Mouse (Mus musculus): ENCODE data around the gene Igdcc3. TPM values are rescaled to one million over a fixed set of nuclear protein-coding genes. Genes with fewer than 3 reads are reported as not detected.

The Igdcc3 gene
- polyA plus RNA-seq, 1 experiment from 2014 or later: 0.08 TPM

GRCm38 (mm10) chr9:65195982-65196737 is 55.2 kb downstream of the Igdcc3 start:
- peaks cover 94% of the 10 kb centered on the region for H3K4me1 ChIP-seq (replicated peaks)
- no peaks in the 10 kb centered on the region for H3K27me3 ChIP-seq
- peak overlapping the region; percentile 93 for H3K27ac ChIP-seq (replicated peaks)
- H3K9me3 ChIP-seq (replicated peaks): no peaks in the 10 kb centered on the region
- WGBS (ENCODE audit: insufficient replicate concordance): 1% methylated on average over 9 of the region's 9 CpGs
- H3K36me3 ChIP-seq (replicated peaks): no peaks in the 10 kb centered on the region
- ATAC-seq (ENCODE audit: insufficient read depth): peak; percentile 87
- H3K9ac ChIP-seq: peak overlapping the region; percentile 33
- peak overlapping the region; percentile 63 for H3K4me2 ChIP-seq
- no peak overlapping the region; the same call in 1 of the 2 replicates for H3K4me3 ChIP-seq (replicated peaks)

- H3K4me3 ChIP-seq (replicated peaks): no peak overlapping the region; the same call in 1 of the 2 replicates
- ATAC-seq (ENCODE audit: insufficient read depth): peak; percentile 64
- H3K27me3 ChIP-seq: no peaks in the 10 kb centered on the region
- H3K27ac ChIP-seq (replicated peaks): peak overlapping the region; percentile 93
- H3K4me1 ChIP-seq (replicated peaks): peaks cover 89% of the 10 kb centered on the region
- H3K4me2 ChIP-seq: peak overlapping the region; percentile 63
- no peaks in the 10 kb centered on the region for H3K9me3 ChIP-seq (replicated peaks)
- WGBS (ENCODE audit: insufficient replicate concordance): 10% methylated on average over 26 of the region's 26 CpGs
- no peaks in the 10 kb centered on the region for H3K36me3 ChIP-seq (replicated peaks)
- H3K9ac ChIP-seq: peak overlapping the region; percentile 33
These were observed 56.0 kb downstream of the Igdcc3 start for GRCm38 (mm10) chr9:65196738-65197569.

GRCm38 (mm10) chr9:65197826-65198225 is 56.8 kb downstream of the Igdcc3 start:
- Histone ChIP-seq H3K4me3 (replicated peaks) (peak overlapping the region; percentile 3; the same call in 1 of the 2 replicates), H3K27ac (replicated peaks) (peak overlapping the region; percentile 93), H3K4me1 (replicated peaks) (peaks cover 87% of the 10 kb centered on the region)

GRCm38 (mm10) chr9:65199723-65200122 is 58.7 kb downstream of the Igdcc3 start:
- Histone ChIP-seq H3K4me3 (replicated peaks) (no peak overlapping the region), H3K27ac (replicated peaks) (peak overlapping the region; percentile 93), H3K9me3 (replicated peaks) (no peaks in the 10 kb centered on the region), H3K4me1 (replicated peaks) (peaks cover 73% of the 10 kb centered on the region), H3K9ac (peak overlapping the region; percentile 25; the same call in 1 of the 2 replicates), H3K4me2 (no peak overlapping the region), H3K36me3 (replicated peaks) (no peaks in the 10 kb centered on the region), H3K27me3 (no peaks in the 10 kb centered on the region)
- 36% methylated on average over 7 of the region's 7 CpGs for WGBS (ENCODE audit: insufficient replicate concordance)
- ATAC-seq (ENCODE audit: insufficient read depth): no peak

More at GRCm38 (mm10) chr9:65197826-65198225, 56.8 kb downstream of the Igdcc3 start:
- peak overlapping the region; percentile 63 for H3K4me2 ChIP-seq
- no peaks in the 10 kb centered on the region for H3K27me3 ChIP-seq
- peak overlapping the region; percentile 30 for H3K9ac ChIP-seq
- ATAC-seq (ENCODE audit: insufficient read depth): 0 out of 2 replicates have a peak, but pooled peaks have one; percentile 14
- 54% methylated on average over 6 of the region's 6 CpGs for WGBS (ENCODE audit: insufficient replicate concordance)
- no peaks in the 10 kb centered on the region for H3K36me3 ChIP-seq (replicated peaks)
- H3K9me3 ChIP-seq (replicated peaks): no peaks in the 10 kb centered on the region

- Histone ChIP-seq H3K9me3 (replicated peaks) (no peaks in the 10 kb centered on the region), H3K27me3 (no peaks in the 10 kb centered on the region), H3K4me3 (replicated peaks) (no peak overlapping the region), H3K36me3 (replicated peaks) (no peaks in the 10 kb centered on the region), H3K9ac (0 out of 2 replicates have a peak overlapping the region, but pooled peaks have one; percentile 50), H3K4me1 (replicated peaks) (peaks cover 72% of the 10 kb centered on the region), H3K4me2 (no peak overlapping the region), H3K27ac (replicated peaks) (peak overlapping the region; percentile 93)
- no peak for ATAC-seq (ENCODE audit: insufficient read depth)
- WGBS (ENCODE audit: insufficient replicate concordance): 66% methylated on average over 1 of the region's 1 CpGs
These were observed 59.6 kb downstream of the Igdcc3 start for GRCm38 (mm10) chr9:65200606-65201005.

GRCm38 (mm10) chr9:65201021-65201380 is 60.0 kb downstream of the Igdcc3 start:
- H3K36me3 ChIP-seq (replicated peaks): no peaks in the 10 kb centered on the region
- no peak for ATAC-seq (ENCODE audit: insufficient read depth)
- no peaks in the 10 kb centered on the region for H3K9me3 ChIP-seq (replicated peaks)
- H3K4me2 ChIP-seq: peak overlapping the region; percentile 5; the same call in 1 of the 2 replicates
- H3K27ac ChIP-seq (replicated peaks): peak overlapping the region; percentile 93
- H3K4me3 ChIP-seq (replicated peaks): no peak overlapping the region
- H3K4me1 ChIP-seq (replicated peaks): peaks cover 69% of the 10 kb centered on the region
- H3K27me3 ChIP-seq: no peaks in the 10 kb centered on the region
- peak overlapping the region; percentile 50 for H3K9ac ChIP-seq
- WGBS (ENCODE audit: insufficient replicate concordance): 13% methylated on average over 3 of the region's 3 CpGs

GRCm38 (mm10) chr9:65201381-65202164 is 60.6 kb downstream of the Igdcc3 start:
- H3K27ac ChIP-seq (replicated peaks): peak overlapping the region; percentile 93
- H3K4me3 ChIP-seq (replicated peaks): peak overlapping the region; percentile 62
- H3K4me2 ChIP-seq: peak overlapping the region; percentile 83
- no peaks in the 10 kb centered on the region for H3K36me3 ChIP-seq (replicated peaks)
- no peaks in the 10 kb centered on the region for H3K27me3 ChIP-seq
- peak; percentile 83 for ATAC-seq (ENCODE audit: insufficient read depth)
- H3K9me3 ChIP-seq (replicated peaks): no peaks in the 10 kb centered on the region
- H3K4me1 ChIP-seq (replicated peaks): peaks cover 65% of the 10 kb centered on the region
- H3K9ac ChIP-seq: peak overlapping the region; percentile 68
- WGBS (ENCODE audit: insufficient replicate concordance): under 1% methylated on average over 18 of the region's 18 CpGs

- H3K4me2 ChIP-seq: peak overlapping the region; percentile 83
- H3K4me1 ChIP-seq (replicated peaks): peaks cover 62% of the 10 kb centered on the region
- no peaks in the 10 kb centered on the region for H3K27me3 ChIP-seq
- peak overlapping the region; percentile 62 for H3K4me3 ChIP-seq (replicated peaks)
- ATAC-seq (ENCODE audit: insufficient read depth): 0 out of 2 replicates have a peak, but pooled peaks have one; percentile 4
- WGBS (ENCODE audit: insufficient replicate concordance): 19% methylated on average over 11 of the region's 11 CpGs
- peak overlapping the region; percentile 68 for H3K9ac ChIP-seq
- H3K9me3 ChIP-seq (replicated peaks): no peaks in the 10 kb centered on the region
- H3K27ac ChIP-seq (replicated peaks): peak overlapping the region; percentile 93
- no peaks in the 10 kb centered on the region for H3K36me3 ChIP-seq (replicated peaks)
These were observed 61.3 kb downstream of the Igdcc3 start for GRCm38 (mm10) chr9:65202165-65202754.

GRCm38 (mm10) chr9:65205049-65205815 is 64.2 kb downstream of the Igdcc3 start:
- Histone ChIP-seq H3K4me2 (no peak overlapping the region), H3K4me3 (replicated peaks) (no peak overlapping the region), H3K27ac (replicated peaks) (peak overlapping the region; percentile 41; the same call in 1 of the 2 replicates), H3K36me3 (replicated peaks) (no peaks in the 10 kb centered on the region), H3K9ac (no peak overlapping the region), H3K9me3 (replicated peaks) (no peaks in the 10 kb centered on the region), H3K27me3 (no peaks in the 10 kb centered on the region), H3K4me1 (replicated peaks) (peaks cover 44% of the 10 kb centered on the region)
- WGBS (ENCODE audit: insufficient replicate concordance): 55% methylated on average over 11 of the region's 11 CpGs
- no peak for ATAC-seq (ENCODE audit: insufficient read depth)
